Mouse (Mus musculus) lung, adult 10 weeks (tissue): ENCODE results near the gene Ttll6. TPM values are rescaled to one million over a fixed set of nuclear protein-coding genes. Genes with fewer than 3 reads are reported as not detected.

ENCODE experiments used
- polyA plus RNA-seq: library from polyadenylated mRNA; stranded (reverse); fragments of 350-450 nt; fragmentation: Illumina TruSeq; extraction: RNeasy Lipid Tissue Mini Kit (QIAGEN cat#74804); gene quantifications from one replicate; pipeline ENCODE4 v1.2.3, GENCODE M21; 2014; ENCODE audit warnings: low read depth, low replicate concordance; ENCODE audit not compliant: insufficient read depth

Ttll6 gene
- polyA plus RNA-seq: 1.8 TPM

GRCm38 (mm10) chr11:96133239-96133865 lies at the start of gene Ttll6:
TSS of gene Ttll6 (plus strand) at chr11:96133786.

GRCm38 (mm10) chr11:96111751-96112150 lies 21.8 kb upstream of the Ttll6 start, which contains the start of gene Calcoco2:
TSS of gene Calcoco2 (minus strand) at chr11:96111964.

GRCm38 (mm10) chr11:96193521-96194400 lies 60.2 kb downstream of the Ttll6 start, which contains the start of gene Hoxb13:
TSS of gene Hoxb13 (plus strand) at chr11:96194316.

Other genes with a start within 250 kb of the Ttll6 start
- gene B4galnt2, start 218.9 kb upstream of the Ttll6 start, polyA plus RNA-seq: not detected
- 0.35 TPM for gene Igf2bp1, start 127.8 kb upstream of the Ttll6 start, polyA plus RNA-seq
- gene Gip, start 109.2 kb upstream of the Ttll6 start, polyA plus RNA-seq: not detected
- 69.6 TPM for gene Snf8, start 98.9 kb upstream of the Ttll6 start, polyA plus RNA-seq
- gene Ube2z, start 68.4 kb upstream of the Ttll6 start, polyA plus RNA-seq: 35.5 TPM
- 235 TPM for gene Atp5g1, start 58.1 kb upstream of the Ttll6 start, polyA plus RNA-seq
- 0.70 TPM for gene Calcoco2, start 21.8 kb upstream of the Ttll6 start, polyA plus RNA-seq
- gene Hoxb13, start 60.5 kb downstream of the Ttll6 start, polyA plus RNA-seq: not detected
- gene Hoxb9, start 137.7 kb downstream of the Ttll6 start, polyA plus RNA-seq: not detected
- gene Hoxb8, start 148.1 kb downstream of the Ttll6 start, polyA plus RNA-seq: 0.17 TPM
- gene Hoxb7, start 152.8 kb downstream of the Ttll6 start, polyA plus RNA-seq: 1.9 TPM
- 6.4 TPM for gene Hoxb6, start 158.7 kb downstream of the Ttll6 start, polyA plus RNA-seq
- gene Hoxb5, start 169.6 kb downstream of the Ttll6 start, polyA plus RNA-seq: 14.2 TPM
- 4.7 TPM for gene Hoxb4, start 184.5 kb downstream of the Ttll6 start, polyA plus RNA-seq
- gene Hoxb3, start 189.5 kb downstream of the Ttll6 start, polyA plus RNA-seq: 2.9 TPM
- gene Hoxb2, start 216.7 kb downstream of the Ttll6 start, polyA plus RNA-seq: 9.5 TPM
- gene Hoxb1, start 232.0 kb downstream of the Ttll6 start, polyA plus RNA-seq: not detected